Mouse (Mus musculus) brain, embryonic 14.5 days (tissue): Measurements from ENCODE around the gene Dock4.

Source experiments
- CTCF ChIP-seq: fragments of 200-500 bp; IDR thresholded peaks from 2 replicates; pipeline ENCODE4 v1.5.1; 2012; ENCODE audit warnings: inconsistent platforms, mild to moderate bottlenecking, moderate library complexity, borderline replicate concordance; ENCODE audit not compliant: insufficient read depth, insufficient read length; ENCODE audit errors: extremely low read depth
- POLR2A ChIP-seq: fragments of 200-500 bp; IDR thresholded peaks from 2 replicates; pipeline ENCODE4 v1.6.1; 2012; ENCODE audit warnings: mild to moderate bottlenecking, inconsistent platforms, borderline replicate concordance; ENCODE audit not compliant: poor library complexity, insufficient read depth, insufficient read length, severe bottlenecking; ENCODE audit errors: extremely low read depth

DNA sequence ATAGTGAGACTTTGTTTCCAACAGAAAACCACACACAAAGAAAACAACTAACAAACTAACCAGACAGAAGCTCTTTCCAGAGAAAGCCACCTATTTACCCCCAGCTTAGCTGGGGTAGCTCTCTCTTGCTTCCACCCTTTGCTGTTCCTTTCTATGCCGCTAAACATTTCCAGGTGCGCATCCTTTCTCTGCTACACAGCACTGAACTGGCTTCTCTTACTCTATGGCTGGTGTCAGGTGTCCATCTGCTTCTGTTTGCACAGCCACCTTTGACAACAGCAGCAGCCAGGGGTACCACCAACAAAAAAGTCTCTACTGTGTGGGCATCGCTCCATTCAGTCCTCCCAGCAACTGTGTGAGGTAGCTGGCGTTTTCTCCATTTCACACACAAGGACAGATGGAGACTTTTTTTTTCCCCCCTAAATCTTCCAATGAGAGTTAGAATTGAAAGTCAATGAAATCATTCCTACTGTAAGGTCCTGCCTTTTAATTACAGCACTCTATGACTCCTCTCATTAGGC lies 122.7 kb downstream of the Dock4 start:
- TF ChIP-seq CTCF, result no peak
- no peak for TF ChIP-seq POLR2A
